Mouse (Mus musculus): ENCODE data around the gene Gpt2.

Gene Gpt2

GRCm38 (mm10) chr8:85488631-85489030 lies 3.7 kb upstream of the Gpt2 start:
- no peak for DNase-seq

GRCm38 (mm10) chr8:85489546-85489945 lies 2.8 kb upstream of the Gpt2 start:
- DNase-seq, result no peak

GRCm38 (mm10) chr8:85492940-85493931 lies 860 bp downstream of the Gpt2 start:
- DNase-seq, result peak; percentile 61

DNA sequence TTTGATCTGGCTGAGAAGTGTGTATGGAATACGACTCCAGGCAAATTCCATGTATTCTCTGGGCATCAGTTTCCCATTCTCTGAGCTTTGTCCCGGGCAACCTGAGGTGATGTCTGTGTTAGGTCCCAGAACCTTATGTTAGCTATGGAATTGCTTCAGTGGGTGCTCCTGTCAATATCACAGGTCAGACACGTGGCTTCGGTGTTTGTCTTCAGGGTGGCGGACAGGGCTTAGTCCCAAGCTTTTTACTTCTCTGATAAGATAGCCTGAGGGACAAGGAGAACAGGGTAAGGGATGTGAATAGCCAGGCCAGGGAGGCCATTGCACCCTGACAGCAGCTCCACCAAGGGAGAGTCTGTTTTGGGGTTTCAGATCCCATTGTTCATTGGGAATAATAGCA lies 3.7 kb downstream of the Gpt2 start:
- DNase-seq, result no peak

GRCm38 (mm10) chr8:85496778-85497177 lies 4.4 kb downstream of the Gpt2 start:
- DNase-seq, result no peak

- no peak for DNase-seq
Observed at GRCm38 (mm10) chr8:85498577-85498976, 6.2 kb downstream of the Gpt2 start.

DNA sequence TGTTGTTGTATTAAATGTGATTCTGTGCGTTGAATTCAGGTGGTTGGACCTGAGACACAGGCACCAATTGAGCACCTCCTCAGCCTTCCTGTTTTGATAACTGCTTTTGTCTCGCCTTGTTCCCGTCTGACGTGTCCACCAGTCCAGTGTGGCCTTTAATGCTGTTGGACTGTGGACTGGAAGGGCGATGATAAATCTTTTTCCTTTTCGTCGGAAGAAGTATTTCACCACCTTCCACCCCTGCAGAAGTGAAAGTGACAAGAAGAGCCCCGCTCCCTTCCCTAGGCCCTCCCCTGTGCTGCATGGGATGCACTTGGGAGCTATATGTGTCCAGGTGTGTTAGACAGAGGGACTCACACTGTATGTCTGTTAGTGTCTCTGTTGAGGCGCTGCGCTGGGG lies 8.1 kb downstream of the Gpt2 start:
- no peak for DNase-seq

DNA sequence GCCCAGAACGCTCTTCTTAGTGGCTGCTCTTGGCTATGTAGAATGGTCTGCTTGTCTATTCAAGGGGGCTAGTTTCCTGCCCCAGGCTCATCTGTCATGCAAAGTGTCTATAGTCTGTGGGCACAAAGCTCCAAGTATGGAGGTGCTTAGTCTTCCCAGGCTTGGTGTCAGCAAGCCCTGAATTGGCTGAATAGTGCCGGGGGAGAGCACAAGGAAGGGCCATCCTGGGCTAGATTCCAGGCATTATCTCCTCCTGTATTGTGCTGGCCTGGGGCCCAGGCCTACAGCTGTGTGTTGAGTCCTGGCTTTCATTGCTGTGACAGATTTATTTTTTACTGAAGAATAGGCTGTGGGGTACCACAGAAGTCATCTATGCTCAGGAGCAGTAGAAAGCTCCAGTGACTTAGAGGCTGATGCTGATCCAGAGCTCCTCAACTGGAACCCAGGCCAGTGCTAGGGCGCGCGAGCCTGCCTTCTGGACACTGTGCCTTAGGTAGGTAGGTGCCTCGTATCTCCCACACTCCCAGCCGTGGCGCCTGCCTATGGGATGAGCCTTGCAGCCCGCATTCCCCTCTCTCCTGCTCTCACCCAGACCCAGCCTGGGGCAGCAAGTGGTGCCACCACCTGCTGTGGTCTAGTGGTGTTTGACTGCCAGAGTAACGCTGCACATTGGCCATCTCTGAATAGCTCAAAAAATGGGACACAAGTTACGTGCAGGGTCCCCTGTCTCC lies 8.7 kb downstream of the Gpt2 start:
- peak; percentile 67 for DNase-seq

- DNase-seq, result no peak
Observed at GRCm38 (mm10) chr8:85502381-85502780, 10.0 kb downstream of the Gpt2 start.

- DNase-seq, result no peak
Observed at GRCm38 (mm10) chr8:85503065-85503464, 10.7 kb downstream of the Gpt2 start.

DNA sequence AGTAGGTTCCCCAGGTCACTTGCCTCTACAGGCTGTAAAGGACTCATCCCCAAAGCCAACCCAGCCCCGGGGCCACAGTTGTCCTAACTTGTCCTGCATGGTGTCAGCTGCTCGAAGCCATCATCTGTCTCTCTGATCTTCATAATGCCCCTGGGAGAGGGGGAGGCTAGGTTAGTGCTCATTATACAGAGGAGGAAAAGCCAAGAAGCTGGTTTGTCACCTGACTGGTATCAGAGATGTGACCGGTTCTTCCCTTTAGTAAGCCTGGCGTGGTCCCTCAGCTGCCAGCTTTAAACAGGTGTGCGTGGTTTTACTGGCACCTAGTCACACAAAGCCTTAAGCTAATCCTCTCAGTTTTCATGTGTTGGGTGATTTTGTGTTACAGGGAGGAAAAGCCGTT lies 12.3 kb downstream of the Gpt2 start:
- no peak for DNase-seq

DNA sequence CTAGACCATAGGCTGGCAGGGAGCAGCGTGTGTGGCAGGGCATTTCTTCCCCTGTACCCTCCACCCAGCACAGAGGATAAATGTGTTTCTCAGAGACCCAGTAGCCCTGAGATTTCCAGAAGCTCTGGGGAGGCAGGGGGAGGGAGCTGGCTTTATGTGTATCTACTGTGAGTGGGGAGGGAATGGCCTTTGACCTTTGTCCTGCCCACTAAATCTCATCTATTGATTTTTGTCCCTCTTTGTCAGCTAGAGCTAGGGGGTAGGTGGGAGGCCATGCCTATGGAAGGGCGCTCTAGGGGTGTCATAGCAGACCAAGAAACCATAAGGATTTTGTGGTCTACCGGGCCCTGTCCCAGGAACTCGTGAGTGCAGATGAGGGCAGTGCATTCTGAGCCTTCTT lies 14.2 kb downstream of the Gpt2 start:
- no peak for DNase-seq

- DNase-seq, result no peak
Observed at GRCm38 (mm10) chr8:85508661-85509060, 16.3 kb downstream of the Gpt2 start.

DNA sequence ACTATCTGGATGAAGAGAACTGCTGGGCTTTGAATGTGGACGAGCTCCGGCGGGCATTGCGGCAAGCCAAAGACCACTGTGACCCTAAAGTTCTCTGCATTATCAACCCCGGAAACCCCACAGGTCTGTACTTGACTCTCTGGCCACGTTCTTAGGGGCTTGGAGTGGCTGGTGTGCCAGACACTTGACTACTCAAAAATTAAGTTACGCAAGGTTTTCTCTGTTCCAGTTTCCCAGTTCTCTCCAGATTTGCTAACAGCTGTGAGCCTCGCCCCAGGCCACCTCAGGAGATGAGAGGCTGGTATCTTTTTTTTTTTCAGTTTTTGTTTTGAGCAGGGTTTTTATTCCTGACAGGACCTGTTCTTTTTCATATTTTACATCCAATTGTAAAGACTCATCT lies 19.9 kb downstream of the Gpt2 start:
- no peak for DNase-seq

GRCm38 (mm10) chr8:85513283-85513682 lies 20.9 kb downstream of the Gpt2 start:
- no peak for DNase-seq

GRCm38 (mm10) chr8:85515391-85515790 lies 23.0 kb downstream of the Gpt2 start:
- DNase-seq, result no peak

- no peak for DNase-seq
Observed at GRCm38 (mm10) chr8:85517336-85517735, 25.0 kb downstream of the Gpt2 start.

GRCm38 (mm10) chr8:85517956-85518355 lies 25.6 kb downstream of the Gpt2 start:
- no peak for DNase-seq

DNA sequence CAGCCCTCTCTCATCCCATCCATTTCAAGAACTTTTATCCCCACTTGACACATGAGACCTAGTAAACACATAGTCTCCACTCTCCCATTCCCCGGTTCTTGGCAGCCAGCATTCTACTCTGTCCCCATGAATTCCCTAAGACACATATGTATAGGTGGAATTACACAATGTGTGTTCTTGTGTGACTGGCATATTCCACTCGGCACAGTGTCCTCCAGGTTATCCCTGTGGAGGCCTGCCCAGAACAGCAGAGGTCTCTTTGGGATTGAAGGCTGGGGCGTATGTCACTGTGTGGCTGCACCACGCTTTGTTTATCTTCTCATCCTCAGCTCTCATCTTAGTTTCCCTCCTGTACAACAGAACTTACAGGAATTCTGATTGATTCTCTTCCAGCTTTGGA lies 28.2 kb downstream of the Gpt2 start:
- no peak for DNase-seq

DNA sequence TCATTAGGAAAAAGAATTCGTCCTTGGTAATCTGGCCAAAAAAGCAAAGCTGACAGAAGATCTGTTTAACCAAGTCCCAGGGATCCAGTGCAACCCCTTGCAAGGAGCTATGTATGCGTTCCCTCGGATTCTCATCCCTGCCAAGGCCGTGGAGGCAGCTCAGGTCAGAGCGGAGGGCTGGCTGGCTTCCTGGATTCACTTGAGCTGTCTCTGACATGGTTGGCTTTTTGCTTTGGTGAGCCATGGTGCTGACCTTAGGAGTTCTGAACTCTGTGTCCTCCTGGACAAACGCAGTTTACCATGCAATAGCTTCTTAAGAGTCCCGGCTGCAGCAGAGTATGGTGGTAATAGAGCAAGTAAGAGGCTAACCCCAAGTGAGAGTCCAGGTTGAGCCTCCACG lies 29.0 kb downstream of the Gpt2 start:
- no peak for DNase-seq

- no peak for DNase-seq
Observed at GRCm38 (mm10) chr8:85524086-85524485, 31.7 kb downstream of the Gpt2 start.

- DNase-seq, result peak; percentile 40
Observed at GRCm38 (mm10) chr8:85526105-85526504, 33.7 kb downstream of the Gpt2 start.

GRCm38 (mm10) chr8:85528959-85529358 lies 36.6 kb downstream of the Gpt2 start:
- DNase-seq, result no peak

DNA sequence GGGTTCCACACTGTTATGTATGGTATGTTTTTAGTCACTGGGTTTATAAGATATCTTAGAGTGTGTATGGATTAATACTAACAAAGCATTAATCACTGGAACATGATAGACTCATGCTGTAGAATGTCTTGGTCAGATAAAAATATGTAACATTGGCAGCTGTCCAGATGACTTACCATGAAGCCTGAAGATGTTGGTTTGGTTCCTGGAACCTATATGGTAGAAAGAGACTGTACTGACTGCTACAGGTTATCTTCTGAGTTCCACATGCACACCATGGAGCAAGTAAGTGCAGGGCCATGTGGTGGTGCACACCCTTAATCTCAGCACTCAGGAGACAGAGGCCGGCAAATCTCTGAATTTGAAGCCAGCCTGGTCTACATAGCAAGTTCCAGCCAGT lies 38.3 kb downstream of the Gpt2 start:
- DNase-seq, result no peak
